Mouse (Mus musculus): ENCODE results near the gene Tecpr2. TPM values are rescaled to one million over a fixed set of nuclear protein-coding genes. Genes with fewer than 3 reads are reported as not detected.
A peak's percentile ranks its signal among the peaks of the same experiment; 100 is the strongest.

Gene Tecpr2
- polyA plus RNA-seq, 1 experiment, result 6.1 TPM

DNA sequence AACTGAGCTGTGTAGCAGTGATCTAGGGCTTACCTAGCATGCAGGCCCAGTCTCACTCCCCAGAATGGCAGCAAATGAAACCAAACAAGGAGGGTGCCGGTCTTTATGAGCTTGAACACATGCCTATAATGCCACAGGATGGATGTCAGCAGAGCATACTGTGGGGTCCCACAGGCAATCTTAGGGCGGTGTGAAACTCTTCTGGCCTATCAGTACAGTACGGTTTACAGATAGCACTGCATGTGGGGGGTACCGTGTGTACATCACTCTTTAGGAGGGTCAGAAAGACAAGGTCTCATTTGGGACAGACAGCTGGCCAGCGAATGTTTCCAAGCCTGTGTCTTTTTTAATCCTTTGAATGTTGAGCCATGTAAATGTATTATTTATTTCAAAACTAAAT is 82.9 kb downstream of the Tecpr2 start:
- TF ChIP-seq POLR2A (IDR thresholded peaks at IDR 0.05; ENCODE audit: borderline replicate concordance, control insufficient read depth, low read depth, low read length), result no peak
- TF ChIP-seq CTCF (IDR thresholded peaks at IDR 0.05; ENCODE audit: control insufficient read depth, insufficient read depth, low read length), result no peak
- 76% methylated on average over 5 of the region's 5 CpGs for WGBS
- Histone ChIP-seq H3K27ac (ENCODE audit: control insufficient read depth, insufficient read depth, low read depth, low read length, poor library complexity) (no peak overlapping the region), H3K4me3 (replicated peaks; ENCODE audit: control insufficient read depth, low read depth, low read length) (no peak overlapping the region), H3K4me1 (ENCODE audit: control insufficient read depth, insufficient read depth, low read length) (peaks cover 16% of the 10 kb centered on the region)

DNA sequence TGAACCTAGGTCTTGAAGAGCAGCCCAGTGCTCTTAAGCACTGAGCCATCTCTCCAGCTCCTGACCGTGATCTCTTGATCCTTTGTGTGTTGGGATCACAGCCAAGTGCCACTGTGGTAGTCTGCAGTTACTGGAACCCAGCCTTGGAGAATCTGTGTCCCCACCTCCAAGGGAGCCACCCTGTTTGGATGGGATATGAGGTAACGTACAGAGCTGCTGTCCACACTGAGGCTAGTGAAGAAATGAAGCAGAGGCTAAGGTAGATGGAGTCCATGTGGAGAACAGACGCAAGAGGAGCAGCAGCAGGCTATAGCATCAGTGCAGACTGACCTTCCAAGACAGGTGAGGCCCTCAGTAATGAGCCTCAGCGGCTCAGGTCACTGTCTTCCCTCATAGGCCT is 84.8 kb downstream of the Tecpr2 start:
- Histone ChIP-seq H3K4me3 (replicated peaks; ENCODE audit: control insufficient read depth, low read depth, low read length) (no peak overlapping the region), H3K4me1 (ENCODE audit: control insufficient read depth, insufficient read depth, low read length) (peaks cover 16% of the 10 kb centered on the region), H3K27ac (ENCODE audit: control insufficient read depth, insufficient read depth, low read depth, low read length, poor library complexity) (peak overlapping the region; percentile 89)
- no peak for TF ChIP-seq CTCF (IDR thresholded peaks at IDR 0.05; ENCODE audit: control insufficient read depth, insufficient read depth, low read length)
- no peak for TF ChIP-seq POLR2A (IDR thresholded peaks at IDR 0.05; ENCODE audit: borderline replicate concordance, control insufficient read depth, low read depth, low read length)
- WGBS, result 71% methylated on average over 4 of the region's 4 CpGs

DNA sequence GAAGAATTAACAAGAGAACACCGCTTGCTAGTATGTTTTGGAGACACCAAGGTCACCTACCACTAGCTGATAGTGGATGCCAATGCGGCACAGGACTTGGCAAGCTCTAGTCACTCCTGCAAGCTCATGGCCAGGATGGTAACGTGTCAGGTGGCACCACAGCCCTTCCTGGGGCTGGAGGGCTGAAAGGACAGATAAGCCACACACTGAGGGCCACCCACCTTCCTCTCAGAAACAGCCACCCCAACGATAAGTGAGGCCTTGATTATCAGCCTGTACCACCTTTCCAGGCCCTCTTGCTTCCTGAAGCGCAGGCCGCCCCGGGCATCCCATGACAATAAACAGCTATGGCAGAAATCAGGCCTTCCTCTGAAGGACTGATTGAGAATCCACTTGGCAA is 85.2 kb downstream of the Tecpr2 start:
- Histone ChIP-seq H3K4me1 (ENCODE audit: control insufficient read depth, insufficient read depth, low read length) (peaks cover 16% of the 10 kb centered on the region), H3K27ac (ENCODE audit: control insufficient read depth, insufficient read depth, low read depth, low read length, poor library complexity) (peak overlapping the region; percentile 89), H3K4me3 (replicated peaks; ENCODE audit: control insufficient read depth, low read depth, low read length) (no peak overlapping the region)
- TF ChIP-seq CTCF (IDR thresholded peaks at IDR 0.05; ENCODE audit: control insufficient read depth, insufficient read depth, low read length), result no peak
- no peak for TF ChIP-seq POLR2A (IDR thresholded peaks at IDR 0.05; ENCODE audit: borderline replicate concordance, control insufficient read depth, low read depth, low read length)
- 49% methylated on average over 7 of the region's 7 CpGs for WGBS

DNA sequence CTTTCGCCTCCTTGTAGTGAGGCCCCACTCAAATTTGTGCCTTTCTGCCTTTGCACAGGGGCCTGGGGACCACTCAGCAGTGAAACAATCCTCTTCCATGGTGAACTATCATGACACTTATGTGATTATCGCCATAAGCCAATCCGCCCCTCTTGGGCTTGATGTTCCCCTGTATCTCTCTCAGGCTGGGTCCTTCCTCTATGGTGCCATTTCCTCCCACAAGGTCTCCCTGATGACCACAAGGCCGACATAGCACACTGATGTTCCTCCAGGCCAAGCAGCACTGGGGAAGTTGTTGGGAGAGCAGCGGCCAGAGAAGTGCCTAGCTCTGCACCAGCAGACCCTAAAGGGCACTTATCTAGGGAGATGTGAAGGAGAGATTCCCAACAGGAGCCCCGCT is 85.7 kb downstream of the Tecpr2 start:
- H3K27ac ChIP-seq (ENCODE audit: control insufficient read depth, insufficient read depth, low read depth, low read length, poor library complexity), result peak overlapping the region; percentile 89
- TF ChIP-seq CTCF (IDR thresholded peaks at IDR 0.05; ENCODE audit: control insufficient read depth, insufficient read depth, low read length) (no peak), POLR2A (IDR thresholded peaks at IDR 0.05; ENCODE audit: borderline replicate concordance, control insufficient read depth, low read depth, low read length) (no peak)
- H3K4me3 ChIP-seq (replicated peaks; ENCODE audit: control insufficient read depth, low read depth, low read length), result no peak overlapping the region
- WGBS, result 20% methylated on average over 6 of the region's 6 CpGs
- H3K4me1 ChIP-seq (ENCODE audit: control insufficient read depth, insufficient read depth, low read length), result peaks cover 16% of the 10 kb centered on the region

DNA sequence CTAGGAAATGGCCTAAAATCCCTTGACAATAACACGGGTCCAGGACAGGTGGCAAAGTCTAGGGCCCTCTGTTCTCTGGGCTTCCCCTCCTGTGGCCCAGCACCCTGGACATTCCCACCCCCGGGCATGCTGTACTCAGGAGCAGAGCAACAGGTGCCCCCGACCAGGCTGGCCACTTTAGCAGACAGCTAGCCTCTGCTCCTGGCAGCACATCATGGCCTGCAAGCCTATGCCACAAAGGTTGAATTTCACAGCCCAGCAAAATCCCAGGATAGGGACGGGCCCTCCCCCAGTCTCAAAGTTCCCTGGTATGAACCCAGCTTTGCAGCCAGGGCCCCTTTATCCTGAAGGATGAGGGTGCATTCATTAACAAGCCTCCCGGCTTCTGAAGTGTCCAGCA is 86.3 kb downstream of the Tecpr2 start:
- H3K27ac ChIP-seq (ENCODE audit: control insufficient read depth, insufficient read depth, low read depth, low read length, poor library complexity), result peak overlapping the region; percentile 89

DNA sequence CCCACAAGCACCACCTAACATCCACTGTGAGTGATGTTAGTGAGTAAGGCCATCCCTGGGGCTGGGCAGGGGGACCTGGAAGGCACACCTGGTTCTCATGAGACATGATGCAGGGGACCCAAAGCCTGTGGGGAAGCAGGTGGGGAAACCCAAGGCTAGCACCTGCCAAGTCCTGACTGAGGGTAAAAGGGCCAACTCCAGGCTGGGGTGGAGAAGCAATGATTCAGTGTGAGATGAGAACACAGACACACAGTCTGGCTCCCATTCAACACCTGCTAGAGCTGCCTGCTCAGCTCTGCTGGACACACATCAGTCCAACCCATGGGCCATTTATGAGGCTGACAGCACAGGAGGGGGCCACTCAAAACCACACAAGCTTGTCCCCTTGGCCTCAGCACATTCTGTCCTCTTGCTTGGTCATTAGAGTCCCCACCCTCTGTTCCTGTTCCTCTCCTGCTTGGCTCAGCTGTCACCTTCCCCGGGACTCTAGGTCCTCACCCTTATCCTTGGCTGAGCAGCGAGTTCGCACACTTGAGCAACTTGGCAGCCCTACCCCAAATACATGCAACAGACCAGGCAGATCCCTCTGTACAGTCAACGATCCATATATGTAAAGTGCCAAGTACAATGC is 86.9 kb downstream of the Tecpr2 start:
- WGBS, result 87% methylated on average over 4 of the region's 4 CpGs
- peak overlapping the region; percentile 89 for H3K27ac ChIP-seq (ENCODE audit: control insufficient read depth, insufficient read depth, low read depth, low read length, poor library complexity)
- peaks cover 16% of the 10 kb centered on the region for H3K4me1 ChIP-seq (ENCODE audit: control insufficient read depth, insufficient read depth, low read length)
- TF ChIP-seq POLR2A (IDR thresholded peaks at IDR 0.05; ENCODE audit: borderline replicate concordance, control insufficient read depth, low read depth, low read length) (no peak), CTCF (IDR thresholded peaks at IDR 0.05; ENCODE audit: control insufficient read depth, insufficient read depth, low read length) (no peak)
- H3K4me3 ChIP-seq (replicated peaks; ENCODE audit: control insufficient read depth, low read depth, low read length), result no peak overlapping the region

More for the DNA sequence above, 86.3 kb downstream of the Tecpr2 start:
- Histone ChIP-seq H3K4me1 (ENCODE audit: control insufficient read depth, insufficient read depth, low read length) (peaks cover 16% of the 10 kb centered on the region), H3K4me3 (replicated peaks; ENCODE audit: control insufficient read depth, low read depth, low read length) (no peak overlapping the region)
- WGBS, result 86% methylated on average over 5 of the region's 5 CpGs
- TF ChIP-seq POLR2A (IDR thresholded peaks at IDR 0.05; ENCODE audit: borderline replicate concordance, control insufficient read depth, low read depth, low read length) (no peak), CTCF (IDR thresholded peaks at IDR 0.05; ENCODE audit: control insufficient read depth, insufficient read depth, low read length) (no peak)

DNA sequence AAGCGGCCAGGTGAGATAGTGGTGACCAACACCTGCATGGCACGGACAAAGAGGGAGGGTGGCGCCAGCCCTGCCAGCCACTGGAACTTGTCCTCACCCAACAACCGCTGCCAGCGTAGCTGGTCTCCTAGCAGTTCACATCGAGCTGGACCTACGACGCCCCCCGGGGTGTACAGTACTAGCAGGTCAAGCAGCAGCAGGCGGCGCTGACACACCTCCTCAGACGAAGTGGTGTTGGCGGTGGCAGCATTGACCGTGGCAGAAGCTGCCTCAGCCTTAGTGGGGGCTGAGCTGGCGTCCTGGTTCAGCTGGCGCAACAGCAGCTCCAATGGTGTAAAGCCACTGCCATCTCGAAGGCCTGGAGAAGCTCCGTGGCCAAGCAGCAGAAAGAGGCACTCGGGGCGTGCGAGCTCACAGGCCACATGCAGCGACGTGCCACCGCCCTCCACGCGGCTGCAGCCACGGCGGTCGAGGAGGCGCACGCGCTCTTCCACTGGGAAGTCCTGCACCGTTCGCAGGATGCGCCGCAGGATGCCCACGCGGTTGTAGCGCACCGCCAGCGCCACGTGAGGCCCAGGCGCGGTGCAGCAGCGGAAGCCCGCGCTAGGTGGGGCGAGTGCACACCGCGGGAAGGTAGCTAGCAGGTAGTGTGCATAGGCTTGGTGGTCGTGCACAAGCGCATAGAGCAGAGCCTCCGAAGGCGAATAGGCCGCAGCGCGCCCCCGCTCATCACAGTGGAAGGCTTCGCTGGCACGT is 87.7 kb downstream of the Tecpr2 start:
- TF ChIP-seq POLR2A (IDR thresholded peaks at IDR 0.05; ENCODE audit: borderline replicate concordance, control insufficient read depth, low read depth, low read length) (peak; percentile 8; the same call in 1 of the 2 replicates), CTCF (IDR thresholded peaks at IDR 0.05; ENCODE audit: control insufficient read depth, insufficient read depth, low read length) (no peak)
- peaks cover 16% of the 10 kb centered on the region for H3K4me1 ChIP-seq (ENCODE audit: control insufficient read depth, insufficient read depth, low read length)
- no peak overlapping the region for H3K27ac ChIP-seq (ENCODE audit: control insufficient read depth, insufficient read depth, low read depth, low read length, poor library complexity)
- 97% methylated on average over 60 of the region's 60 CpGs for WGBS
- H3K4me3 ChIP-seq (replicated peaks; ENCODE audit: control insufficient read depth, low read depth, low read length), result no peak overlapping the region

DNA sequence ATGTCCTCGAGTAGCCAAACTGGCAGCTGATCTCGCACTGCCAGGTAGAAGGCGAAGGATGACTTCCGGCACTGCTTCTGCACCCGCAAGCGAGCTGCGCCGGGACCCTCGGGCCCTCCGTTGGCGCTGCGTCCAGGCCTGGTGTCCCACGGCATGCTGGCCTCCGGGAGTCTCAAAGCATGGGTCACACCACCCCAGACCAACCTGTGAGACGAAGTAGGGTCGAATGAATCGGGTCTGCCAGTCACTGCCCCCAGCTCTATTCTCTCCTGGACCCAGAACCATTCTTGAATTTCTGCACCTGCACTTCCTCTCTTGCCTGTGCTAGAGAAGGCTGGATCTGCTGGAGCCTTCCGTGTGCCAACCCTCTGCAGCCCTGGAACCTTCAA is 88.3 kb downstream of the Tecpr2 start:
- Histone ChIP-seq H3K4me1 (ENCODE audit: control insufficient read depth, insufficient read depth, low read length) (peaks cover 16% of the 10 kb centered on the region), H3K4me3 (replicated peaks; ENCODE audit: control insufficient read depth, low read depth, low read length) (peak overlapping the region; percentile 57), H3K27ac (ENCODE audit: control insufficient read depth, insufficient read depth, low read depth, low read length, poor library complexity) (no peak overlapping the region)
- no peak for TF ChIP-seq POLR2A (IDR thresholded peaks at IDR 0.05; ENCODE audit: borderline replicate concordance, control insufficient read depth, low read depth, low read length)
- TF ChIP-seq CTCF (IDR thresholded peaks at IDR 0.05; ENCODE audit: control insufficient read depth, insufficient read depth, low read length), result no peak
- 96% methylated on average over 18 of the region's 18 CpGs for WGBS
